Mouse (Mus musculus) lung, embryonic 14.5 days (tissue): Measurements from ENCODE around the gene Eral1. TPM values are rescaled to one million over a fixed set of nuclear protein-coding genes. Genes with fewer than 3 reads are reported as not detected.

Experiments used
- ATAC-seq: fragments of 200-750 bp; cut with Nextera tagmentation; 2 replicates; pipeline ENCODE4 v1.8.0; 2017; ENCODE audit warnings: mild to moderate bottlenecking, moderate TSS enrichment, moderate library complexity; ENCODE audit not compliant: insufficient read depth
- DNase-seq: peaks from one replicate; pipeline ENCODE4 v3.0.0-alpha.2; 2015
- H3K27ac ChIP-seq: fragments of 300-500 bp; sonication (generic); 2 replicates; pipeline ENCODE4 v1.5.1; 2014; ENCODE audit warnings: low read depth, mild to moderate bottlenecking, moderate library complexity
- H3K27me3 ChIP-seq: fragments of 300-500 bp; sonication (generic); 2 replicates; pipeline ENCODE4 v1.6.1; 2014; ENCODE audit warnings: low read length, control low read depth; ENCODE audit not compliant: insufficient read depth
- H3K36me3 ChIP-seq: fragments of 300-500 bp; sonication (generic); 2 replicates; pipeline ENCODE4 v1.6.1; 2014; ENCODE audit warnings: control low read depth; ENCODE audit not compliant: insufficient read depth
- H3K4me1 ChIP-seq: fragments of 300-500 bp; sonication (generic); 2 replicates; pipeline ENCODE4 v1.6.1; 2014; ENCODE audit warnings: antibody characterized with exemption, control low read depth; ENCODE audit not compliant: insufficient read depth
- H3K4me2 ChIP-seq: fragments of 300-500 bp; sonication (generic); 2 replicates; pipeline ENCODE4 v1.6.1; 2014; ENCODE audit warnings: mild to moderate bottlenecking
- H3K4me3 ChIP-seq: fragments of 300-500 bp; sonication (generic); 2 replicates; pipeline ENCODE4 v1.5.1; 2014; ENCODE audit warnings: low read depth, low read length
- H3K9ac ChIP-seq: fragments of 300-500 bp; sonication (generic); 2 replicates; pipeline ENCODE4 v1.6.1; 2014
- H3K9me3 ChIP-seq: fragments of 300-500 bp; sonication (generic); 2 replicates; pipeline ENCODE4 v1.6.1; 2016; ENCODE audit warnings: low read depth, low read length, control low read depth
- CTCF ChIP-seq: IDR thresholded peaks from 2 replicates; pipeline ENCODE4 v1.5.1; 2016; ENCODE audit warnings: antibody characterized with exemption, low read depth
- WGBS: fragments of 180-500 bp; shearing (Covaris S2); extraction: QIAGEN DNeasy Blood & Tissue Kit; methylation state at CpG from one replicate; pipeline ENCODE4 v1.1.7; 2014; 5-methylcytosine and 5-hydroxymethylcytosine counted together
- polyA plus RNA-seq: library from polyadenylated mRNA; unstranded; fragments of >200 nt; fragmentation: Nextera tagmentation; extraction: Ambion mirVana; gene quantifications from 2 replicates; pipeline ENCODE4 v1.2.1, GENCODE M21; 2014

Gene Eral1
- polyA plus RNA-seq, 1 experiment from 2014 or later, result 37.5 TPM

DNA sequence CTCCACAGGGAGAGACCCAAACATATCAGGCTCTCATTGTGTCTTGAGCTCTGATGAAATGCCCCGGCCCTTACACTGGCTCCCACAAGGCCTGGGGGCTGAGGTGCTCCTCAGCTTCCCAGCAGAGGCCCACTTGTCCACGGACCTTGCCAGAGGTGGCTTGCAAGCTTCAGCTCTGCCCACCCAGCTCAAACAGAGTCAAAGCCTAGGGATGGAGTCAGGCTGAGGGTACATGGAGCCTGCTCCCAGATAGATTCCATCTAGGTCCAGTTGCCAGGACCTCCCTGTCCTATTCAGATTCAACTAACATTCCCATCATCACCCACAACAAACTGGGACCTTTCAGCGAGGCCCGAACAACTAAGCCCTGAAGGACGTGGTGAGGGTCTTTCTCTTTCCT, 8.2 kb downstream of the Eral1 start:
- ATAC-seq (no peak), DNase-seq (no peak)
- H3K9me3 ChIP-seq, result no peaks in the 10 kb centered on the region
- H3K4me2 ChIP-seq, result no peak overlapping the region; the same call in 1 of the 2 replicates
- peak overlapping the region; percentile 42; the same call in 1 of the 2 replicates for H3K27ac ChIP-seq
- H3K4me3 ChIP-seq, result no peak overlapping the region; the same call in 1 of the 2 replicates
- H3K27me3 ChIP-seq, result no peaks in the 10 kb centered on the region
- WGBS, result 80% methylated on average over 5 of the region's 5 CpGs
- peaks cover 50% of the 10 kb centered on the region for H3K36me3 ChIP-seq
- peak overlapping the region; percentile 20; the same call in 1 of the 2 replicates for H3K9ac ChIP-seq
- TF ChIP-seq CTCF, result no peak
- no peaks in the 10 kb centered on the region for H3K4me1 ChIP-seq

DNA sequence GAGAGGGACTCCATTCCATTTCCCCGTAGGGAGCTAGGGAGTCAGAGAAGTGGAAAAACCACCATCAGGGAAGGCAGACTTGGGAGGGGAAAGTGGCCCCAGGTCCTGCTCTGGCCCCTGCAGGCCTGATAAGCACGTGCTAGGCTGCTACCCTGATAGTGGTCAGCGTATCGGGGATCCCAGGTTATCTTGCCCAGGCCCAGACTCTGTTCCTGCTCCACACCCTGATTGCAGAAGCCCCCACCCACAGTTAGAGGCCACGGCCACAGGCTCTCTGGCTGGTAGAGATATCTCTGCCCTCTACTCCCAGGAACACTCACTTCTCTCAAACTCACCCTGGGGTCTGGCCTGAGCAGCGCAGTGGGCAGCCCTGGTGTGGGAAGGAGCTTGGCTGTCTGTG, 10.5 kb downstream of the Eral1 start:
- Histone ChIP-seq H3K27ac (no peak overlapping the region; the same call in 1 of the 2 replicates), H3K36me3 (peaks cover 28% of the 10 kb centered on the region), H3K9me3 (no peaks in the 10 kb centered on the region), H3K4me2 (no peak overlapping the region), H3K9ac (no peak overlapping the region), H3K4me1 (no peaks in the 10 kb centered on the region), H3K27me3 (no peaks in the 10 kb centered on the region), H3K4me3 (no peak overlapping the region)
- no peak for DNase-seq
- no peak for TF ChIP-seq CTCF
- ATAC-seq, result peak; percentile 66; the same call in 1 of the 2 replicates
- WGBS, result 77% methylated on average over 6 of the region's 6 CpGs

DNA sequence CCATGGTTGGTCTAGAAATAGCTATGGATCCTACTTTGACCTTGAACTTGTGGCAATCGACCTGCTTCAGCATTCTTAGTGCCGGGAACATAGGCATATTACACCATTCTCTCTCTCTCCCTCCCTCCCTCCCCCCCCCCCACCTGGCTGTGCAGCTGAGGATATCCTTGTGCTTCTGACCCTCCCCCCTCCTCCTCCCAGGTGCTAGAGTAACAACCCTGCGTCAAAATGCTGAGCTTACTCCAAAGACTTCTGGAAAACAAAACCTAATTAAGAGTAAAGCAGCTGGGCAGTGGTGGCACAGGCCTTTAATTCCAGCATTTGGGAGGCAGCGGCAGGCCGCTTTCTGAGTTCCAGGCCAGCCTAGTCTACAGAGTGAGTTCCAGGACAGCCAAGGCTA, 11.1 kb downstream of the Eral1 start:
- Histone ChIP-seq H3K27ac (no peak overlapping the region), H3K9ac (no peak overlapping the region), H3K27me3 (no peaks in the 10 kb centered on the region), H3K4me1 (no peaks in the 10 kb centered on the region), H3K9me3 (no peaks in the 10 kb centered on the region), H3K4me2 (no peak overlapping the region; the same call in 1 of the 2 replicates), H3K4me3 (no peak overlapping the region), H3K36me3 (peaks cover 23% of the 10 kb centered on the region)
- no peak for DNase-seq
- 73% methylated on average over 5 of the region's 5 CpGs for WGBS
- TF ChIP-seq CTCF, result no peak
- ATAC-seq, result no peak

DNA sequence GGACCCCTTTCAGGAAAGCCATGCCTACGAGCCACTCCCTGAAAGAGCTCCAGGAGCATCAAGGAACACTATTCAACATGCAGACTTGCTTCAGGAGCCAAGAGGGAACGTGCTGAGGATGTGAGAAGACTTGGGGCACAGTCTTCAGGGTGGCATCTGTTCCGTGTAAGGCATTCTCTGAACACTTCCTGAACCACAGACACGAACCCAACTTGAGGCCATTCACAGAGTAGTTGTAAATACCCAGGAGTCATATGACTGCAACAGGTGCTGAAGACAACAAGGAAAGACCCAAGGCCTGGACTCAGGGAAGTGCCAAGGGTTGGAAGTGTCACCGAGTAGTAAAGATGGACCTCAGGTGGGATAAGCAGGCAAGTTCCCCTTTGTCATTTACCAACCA, 12.6 kb downstream of the Eral1 start:
- ATAC-seq, result no peak
- Histone ChIP-seq H3K36me3 (0 out of 2 replicates have a peak, but pooled peaks cover 7% of the 10 kb centered on the region), H3K27me3 (no peaks in the 10 kb centered on the region), H3K4me2 (no peak overlapping the region), H3K27ac (no peak overlapping the region; the same call in 1 of the 2 replicates), H3K9me3 (no peaks in the 10 kb centered on the region), H3K4me1 (no peaks in the 10 kb centered on the region), H3K4me3 (no peak overlapping the region), H3K9ac (no peak overlapping the region)
- 60% methylated on average over 5 of the region's 5 CpGs for WGBS
- no peak for DNase-seq
- TF ChIP-seq CTCF, result no peak

DNA sequence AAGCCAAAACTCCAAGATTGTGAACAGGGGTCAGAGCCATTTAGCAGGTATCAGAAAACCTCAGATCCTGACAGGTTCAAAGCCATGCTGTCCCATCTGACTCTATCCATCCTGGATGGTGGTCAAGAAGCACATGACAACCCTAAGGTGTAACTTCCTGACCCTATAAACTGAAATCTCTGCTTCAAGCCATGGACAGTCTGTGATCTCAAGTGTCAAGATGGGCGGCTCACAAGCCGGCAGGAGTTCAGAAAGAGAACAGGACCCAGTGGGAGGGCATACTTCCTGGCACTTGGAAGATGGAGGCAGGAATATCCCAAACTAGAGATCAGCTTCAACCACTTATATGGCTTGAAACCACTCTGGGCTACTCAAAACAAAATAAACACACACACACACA, 13.5 kb downstream of the Eral1 start:
- Histone ChIP-seq H3K4me1 (no peaks in the 10 kb centered on the region), H3K27me3 (no peaks in the 10 kb centered on the region), H3K36me3 (no peaks in the 10 kb centered on the region), H3K9me3 (no peaks in the 10 kb centered on the region), H3K9ac (no peak overlapping the region), H3K4me3 (no peak overlapping the region), H3K27ac (no peak overlapping the region), H3K4me2 (no peak overlapping the region)
- 66% methylated on average over 2 of the region's 2 CpGs for WGBS
- no peak for DNase-seq
- TF ChIP-seq CTCF, result no peak
- ATAC-seq, result no peak

DNA sequence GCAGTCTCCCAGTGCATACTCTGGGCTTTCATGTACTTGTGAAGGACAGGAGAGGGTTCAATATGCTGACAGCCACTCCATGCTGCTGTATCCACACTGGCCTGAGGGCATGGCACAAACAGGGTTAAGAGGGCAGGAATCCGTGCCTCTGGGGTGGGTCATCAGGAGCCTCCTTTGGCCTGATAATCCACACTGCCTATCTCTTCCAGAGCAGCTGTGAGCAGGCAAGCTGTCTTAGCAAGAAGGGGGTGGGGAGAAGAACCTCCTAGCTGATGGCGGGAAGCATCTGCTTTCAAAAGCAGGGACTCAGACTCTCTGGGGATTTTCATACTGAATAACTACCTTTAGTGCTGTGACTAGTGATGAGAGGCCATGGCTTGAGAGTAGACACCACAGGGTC, 14.3 kb downstream of the Eral1 start:
- Histone ChIP-seq H3K9me3 (no peaks in the 10 kb centered on the region), H3K36me3 (0 out of 2 replicates have a peak, but pooled peaks cover 1% of the 10 kb centered on the region), H3K27me3 (no peaks in the 10 kb centered on the region), H3K4me2 (no peak overlapping the region), H3K4me3 (no peak overlapping the region), H3K27ac (no peak overlapping the region), H3K9ac (no peak overlapping the region), H3K4me1 (no peaks in the 10 kb centered on the region)
- 41% methylated on average over 2 of the region's 2 CpGs for WGBS
- no peak for DNase-seq
- no peak; the same call in 1 of the 2 replicates for ATAC-seq
- TF ChIP-seq CTCF, result no peak

DNA sequence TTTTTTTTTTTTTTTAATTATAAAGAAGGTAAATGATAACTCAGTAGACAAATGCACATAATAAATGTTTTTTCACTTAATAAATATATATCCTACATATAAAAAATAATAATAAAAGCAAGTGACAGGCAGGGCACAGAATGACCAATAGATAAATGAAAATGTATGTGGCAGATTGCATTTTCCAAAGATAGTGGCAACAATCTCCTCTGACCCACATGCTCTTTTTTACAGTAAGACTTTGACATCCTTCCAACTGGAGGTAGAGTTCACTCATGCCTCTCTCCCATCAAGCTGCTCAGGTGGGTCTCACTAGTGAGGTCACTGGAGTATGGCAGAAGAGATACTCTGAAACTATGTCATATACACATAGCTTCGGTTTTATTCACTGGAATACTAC, 17.6 kb downstream of the Eral1 start:
- Histone ChIP-seq H3K27me3 (no peaks in the 10 kb centered on the region), H3K9ac (no peak overlapping the region), H3K9me3 (no peaks in the 10 kb centered on the region), H3K36me3 (peaks cover 28% of the 10 kb centered on the region), H3K4me1 (no peaks in the 10 kb centered on the region), H3K4me2 (no peak overlapping the region), H3K27ac (no peak overlapping the region), H3K4me3 (no peak overlapping the region)
- WGBS, result 78% methylated on average over 1 of the region's 1 CpGs
- DNase-seq (no peak), ATAC-seq (no peak)
- TF ChIP-seq CTCF, result no peak
